Mouse (Mus musculus) 3T3-L1 (cell line): Measurements from ENCODE around the gene Anxa8.

ENCODE experiments used
- DNase-seq: peaks from one replicate; pipeline ENCODE4 v3.0.0-alpha.2; 2015; ENCODE audit warnings: low read depth, low spot score

The Anxa8 gene

DNA sequence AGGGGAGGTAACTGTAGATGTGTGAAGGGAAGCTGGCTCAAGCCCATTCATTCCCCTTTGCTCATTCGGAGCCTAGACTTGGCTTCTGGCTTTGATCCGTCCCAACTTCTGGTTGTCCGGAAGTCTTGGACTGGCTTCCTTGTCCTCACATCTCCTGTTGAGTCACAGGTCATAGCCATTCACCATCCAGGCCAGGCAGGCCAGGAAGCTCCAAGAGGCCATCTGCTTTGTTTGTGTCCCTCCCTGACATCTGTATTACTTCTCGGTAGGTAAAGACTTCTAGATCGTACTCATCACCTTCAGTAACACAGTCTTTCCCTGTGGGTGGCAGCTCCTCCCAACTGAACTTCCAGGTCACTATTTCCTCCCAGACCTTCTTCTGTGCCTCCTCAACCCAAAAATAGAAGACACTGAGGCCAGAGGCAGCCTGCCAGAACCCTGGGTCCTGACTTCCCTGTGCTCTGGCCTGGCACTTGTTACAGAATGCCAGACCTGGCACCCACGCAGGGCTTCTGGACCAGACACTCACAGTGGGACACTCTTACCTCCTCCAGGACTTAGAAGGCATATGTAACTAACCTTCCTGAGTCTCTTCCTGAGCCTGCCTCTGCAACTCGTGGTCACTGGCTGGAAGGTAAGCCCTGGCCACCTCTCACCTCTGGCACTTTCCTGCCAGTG is 33.4 kb downstream of the Anxa8 start:
- DNase-seq = no peak

DNA sequence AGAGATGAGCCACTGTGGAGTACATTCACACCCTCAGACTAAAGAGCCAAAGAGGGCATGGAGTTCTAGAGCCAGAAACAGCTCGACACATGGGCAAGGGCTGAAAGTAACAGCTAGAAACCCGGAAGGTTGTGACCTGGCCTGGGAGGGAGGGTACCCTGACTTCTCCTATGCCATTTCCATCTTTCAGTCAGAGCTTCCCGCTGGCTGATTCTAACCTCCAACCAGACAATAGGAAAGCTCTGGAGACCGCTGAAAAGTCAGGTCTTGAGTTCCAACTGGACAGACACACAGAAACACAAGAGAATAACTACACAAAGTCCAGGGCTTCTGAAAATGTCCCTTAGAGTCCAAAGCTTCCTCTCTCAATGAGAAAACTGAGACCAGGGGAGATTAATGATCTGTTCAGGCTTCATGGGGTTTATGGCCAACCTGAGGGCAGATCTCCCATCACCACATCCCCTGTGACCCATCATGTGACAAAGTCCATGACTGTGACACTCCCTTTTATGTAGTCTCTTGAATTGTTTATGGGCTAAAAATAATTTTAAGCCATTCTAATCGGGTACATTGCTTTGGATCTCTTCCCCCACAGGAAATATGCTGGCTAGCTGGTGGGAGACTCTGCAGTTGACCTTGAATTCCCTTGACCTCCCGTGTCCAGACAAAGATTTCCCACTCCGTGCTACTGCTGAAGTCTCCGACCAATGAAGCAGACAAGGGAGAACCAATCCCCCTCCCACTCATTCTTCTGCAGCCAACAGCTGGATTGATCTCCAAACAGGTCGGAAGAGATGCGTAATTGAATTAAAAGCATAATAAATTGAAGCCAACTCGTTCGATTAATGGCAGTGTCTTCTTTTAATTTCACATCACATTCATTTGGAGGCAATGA is 34.5 kb downstream of the Anxa8 start:
- DNase-seq = no peak

DNA sequence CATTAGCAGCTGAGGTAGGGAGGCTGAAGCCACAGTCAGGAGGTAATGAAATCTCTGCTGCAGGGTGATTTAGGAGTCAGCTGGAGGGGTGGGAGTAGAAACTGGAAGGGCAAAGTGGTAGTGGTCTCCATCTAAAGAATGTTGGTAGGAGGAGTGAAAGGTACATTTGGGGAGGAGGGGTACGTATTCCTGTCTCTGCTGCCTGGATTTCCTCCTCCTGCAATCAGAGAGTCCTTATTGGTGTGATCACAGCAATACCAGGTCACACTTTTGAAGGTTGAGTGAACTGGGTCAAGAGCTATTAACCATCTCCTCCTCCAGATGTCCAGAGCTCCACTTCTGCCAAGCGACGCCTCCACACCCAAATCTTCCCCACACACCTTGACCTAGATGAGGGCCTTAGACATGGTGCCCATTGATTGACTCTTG is 35.2 kb downstream of the Anxa8 start:
- no peak for DNase-seq

DNA sequence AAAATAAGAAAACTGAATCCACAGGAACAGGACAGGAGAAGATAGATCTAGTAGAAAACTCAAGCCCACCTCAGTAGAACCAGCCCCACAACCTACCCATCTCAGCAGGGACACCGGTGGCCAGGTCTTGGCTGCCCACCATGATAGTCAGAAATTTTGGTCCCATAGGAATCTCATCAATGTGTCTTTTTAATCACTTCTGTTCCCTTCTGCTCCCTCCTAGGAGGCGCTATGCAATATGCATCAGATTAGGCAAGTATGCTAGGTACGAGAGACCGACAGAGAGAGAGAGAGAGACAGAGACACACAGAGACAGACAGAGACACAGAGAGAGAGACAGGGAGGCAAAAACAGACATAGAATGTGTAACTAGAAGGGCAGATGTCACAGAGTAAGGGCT is 35.9 kb downstream of the Anxa8 start:
- DNase-seq = no peak

DNA sequence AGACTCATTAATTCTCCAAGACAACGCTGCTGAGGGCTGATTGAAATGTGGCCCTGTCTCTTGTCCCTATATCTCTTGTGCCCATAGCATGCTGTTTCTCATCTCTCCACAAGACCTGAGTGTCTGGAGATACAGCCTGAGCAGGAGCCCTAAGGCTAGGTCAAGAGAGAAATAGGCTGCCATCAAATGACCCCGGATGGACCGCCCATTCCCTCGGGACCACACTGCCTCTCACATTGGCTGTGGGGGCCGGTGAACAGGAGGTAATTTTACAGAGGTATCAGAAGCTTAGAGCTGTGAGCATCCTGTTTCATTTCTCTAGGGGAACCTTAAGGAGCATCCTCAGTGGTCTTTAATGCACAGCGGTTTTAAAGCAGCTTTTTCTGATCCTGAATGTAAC is 45.4 kb downstream of the Anxa8 start:
- no peak for DNase-seq

DNA sequence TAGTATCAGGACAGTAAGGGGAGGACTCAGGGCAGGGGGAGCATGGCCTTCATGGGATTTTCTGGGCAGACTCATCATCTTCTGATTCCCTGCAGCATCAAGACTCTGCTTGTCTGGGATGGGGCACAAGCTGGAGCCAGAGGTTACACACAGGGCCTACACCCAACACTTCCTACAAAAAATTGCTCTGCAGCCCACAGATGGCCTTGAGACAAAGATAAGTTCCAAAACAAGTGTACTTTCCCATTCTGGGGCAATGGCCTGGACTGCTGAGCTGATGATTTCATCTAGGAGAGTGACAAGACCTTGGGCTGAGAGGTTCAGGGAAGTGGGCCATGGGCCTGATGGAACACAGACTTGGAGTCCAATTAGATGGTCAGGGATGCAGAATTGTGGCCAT is 49.6 kb downstream of the Anxa8 start:
- no peak for DNase-seq

DNA sequence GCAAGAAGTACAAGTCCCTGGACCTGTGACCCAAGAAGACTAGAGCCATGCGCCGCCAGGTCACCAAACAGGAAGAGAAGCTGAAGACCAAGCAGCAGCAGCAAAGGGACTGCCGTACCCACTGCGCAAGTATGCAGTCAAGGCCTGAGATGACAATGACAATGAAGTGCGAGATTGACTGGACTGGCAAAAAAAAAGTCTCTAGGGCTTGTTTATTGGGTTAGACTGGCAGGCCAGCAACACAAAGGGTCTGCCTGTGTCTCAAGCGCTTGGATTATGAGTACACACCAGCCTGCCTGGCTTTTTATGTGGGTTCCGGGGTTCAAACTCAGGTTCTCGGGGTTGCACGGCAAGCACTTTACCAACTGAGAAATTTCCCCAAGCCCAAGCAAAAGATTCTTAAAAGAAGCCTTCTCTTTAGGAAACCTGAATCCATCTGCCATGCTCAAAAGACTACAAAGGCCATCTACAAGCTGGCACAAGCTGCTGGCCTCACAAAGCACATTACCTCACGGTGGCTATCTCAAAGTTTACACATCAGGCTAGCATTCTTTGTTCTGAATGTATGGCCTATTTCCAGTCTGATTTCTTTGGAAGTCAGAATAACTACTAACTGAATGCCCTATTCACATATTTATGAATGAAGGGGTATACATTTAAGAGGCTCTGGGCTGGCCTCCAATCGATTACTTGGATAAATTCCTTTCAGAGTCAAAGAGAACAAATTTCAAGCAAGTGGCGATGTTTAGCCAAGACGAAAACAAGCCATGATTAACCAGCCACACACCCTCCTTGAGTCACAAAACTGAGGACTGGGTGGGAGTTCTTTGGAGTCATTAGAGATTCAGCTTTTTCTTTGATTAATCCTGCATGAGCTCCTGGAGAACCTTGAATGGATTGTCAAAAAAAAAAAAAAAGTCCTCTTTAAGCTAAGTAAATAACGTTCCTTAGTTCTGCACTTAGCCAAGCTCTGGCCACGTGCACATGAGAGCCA is 54.2 kb downstream of the Anxa8 start:
- DNase-seq = no peak

DNA sequence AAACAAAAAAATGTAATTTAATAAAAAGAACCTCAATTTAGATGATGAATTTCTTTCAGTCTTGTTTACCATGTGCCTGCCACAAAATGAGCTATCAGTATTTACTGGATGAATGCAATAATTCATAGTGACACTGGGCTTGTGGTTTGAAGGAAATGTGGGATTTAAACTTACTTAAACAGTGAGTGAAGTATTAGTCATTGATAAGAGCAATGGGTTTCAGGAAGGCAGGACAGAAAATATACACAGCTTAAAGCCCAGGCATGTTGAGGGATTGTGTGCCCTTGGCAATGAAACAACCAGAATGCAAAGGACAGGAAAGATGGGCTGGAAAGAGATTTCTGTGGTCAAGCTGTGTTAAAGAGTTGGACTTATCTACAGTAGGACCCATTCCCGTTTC is 56.5 kb downstream of the Anxa8 start:
- DNase-seq = peak; percentile 68

DNA sequence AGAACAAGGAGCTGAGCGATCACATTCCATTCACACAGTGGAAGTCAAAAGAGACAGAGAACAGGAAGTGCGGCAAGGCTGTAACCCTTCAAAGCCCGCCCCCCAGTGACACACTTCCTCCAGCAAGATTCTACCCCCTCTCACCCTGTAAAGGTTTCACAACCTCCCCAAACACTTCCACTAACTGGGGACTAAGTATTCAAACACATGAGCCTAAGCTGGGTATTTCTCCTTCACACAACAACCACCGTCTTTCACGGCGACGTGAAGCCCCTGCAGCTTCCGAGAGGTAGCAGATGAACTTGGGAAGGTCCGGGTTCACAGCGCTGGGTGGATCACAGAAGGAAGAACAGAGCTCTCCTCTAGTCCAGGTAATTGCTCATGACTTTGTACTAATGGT is 57.1 kb downstream of the Anxa8 start:
- DNase-seq = peak; percentile 64
